Mouse (Mus musculus) heart, postnatal 25 days (tissue): Measurements from ENCODE around the gene Exoc6b. TPM values are rescaled to one million over a fixed set of nuclear protein-coding genes. Genes with fewer than 3 reads are reported as not detected.
A peak's percentile ranks its signal among the peaks of the same experiment; 100 is the strongest.

Experiments used
- DNase-seq: peaks from one replicate; pipeline ENCODE4 v3.0.0; 2022; ENCODE audit warnings: low spot score
- intact Hi-C: fragments of 180-260 bp; cut with DNase I; formaldehyde crosslinking; loops from one replicate; pipeline ENCODE4 v1.15.1; 2025
- total RNA-seq, 2 experiments: library from RNA; stranded (reverse); gene quantifications; 2 replicates each; pipeline ENCODE4 v1.2.3; 2021

Exoc6b gene
- total RNA-seq, 2 experiments from 2014 or later = 17.4 to 18.5 TPM

- no peak for DNase-seq
- intact Hi-C loops = no loop called here
Observed at GRCm38 (mm10) chr6:85013906-85014305, 55.4 kb downstream of the Exoc6b start.

- intact Hi-C loops = no loop called here
Observed at GRCm38 (mm10) chr6:85010397-85010796, 58.9 kb downstream of the Exoc6b start.

DNA sequence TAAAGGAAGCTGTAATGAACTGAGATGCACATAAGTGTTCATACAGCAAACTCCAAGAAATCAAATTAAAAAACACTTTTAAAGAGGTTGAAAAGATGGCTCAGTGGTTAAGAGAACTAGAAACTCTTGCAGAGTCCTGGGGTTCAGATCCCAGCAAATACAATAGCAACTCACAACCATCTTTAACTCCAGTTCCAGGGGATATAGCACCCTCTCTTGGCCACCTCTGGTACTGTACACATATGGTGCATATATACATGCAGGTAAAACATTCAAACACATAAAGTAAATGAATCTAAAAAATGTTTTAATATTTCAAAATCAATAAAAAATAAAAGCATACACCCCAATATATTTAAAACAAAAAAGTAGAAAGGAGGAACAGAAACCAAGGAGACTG, 73.9 kb downstream of the Exoc6b start:
- DNase-seq = no peak

More at GRCm38 (mm10) chr6:85010397-85010796, 58.9 kb downstream of the Exoc6b start:
- DNase-seq = no peak

GRCm38 (mm10) chr6:84976563-84976971, 92.7 kb downstream of the Exoc6b start:
- peak; percentile 11 for DNase-seq
- intact Hi-C loops = no loop called here

More for the DNA sequence above, 73.9 kb downstream of the Exoc6b start:
- intact Hi-C loops = no loop called here

DNA sequence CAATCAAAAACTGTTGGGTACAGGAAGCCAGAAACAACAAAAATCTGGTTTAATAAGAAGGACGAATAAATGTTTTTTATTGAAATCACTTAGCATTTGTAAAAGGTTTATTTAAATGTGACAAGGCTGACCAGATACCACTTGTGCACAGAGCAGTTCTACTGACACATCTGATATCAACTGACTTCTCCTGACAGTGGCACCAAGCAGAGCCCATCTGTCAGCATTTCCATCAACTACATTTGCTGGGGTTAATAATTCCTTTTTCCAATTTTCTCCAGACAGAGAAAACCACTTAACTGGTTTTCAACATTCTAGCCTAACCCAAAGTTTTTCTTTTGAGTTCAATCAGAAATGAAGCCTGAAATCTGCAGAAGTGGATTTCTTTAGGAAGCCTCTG, 100.8 kb downstream of the Exoc6b start:
- intact Hi-C loops = no loop called here
- no peak for DNase-seq

- no peak for DNase-seq
- intact Hi-C loops = no loop called here
Observed at GRCm38 (mm10) chr6:84964729-84965415, 104.4 kb downstream of the Exoc6b start.

GRCm38 (mm10) chr6:84963044-84963443, 106.3 kb downstream of the Exoc6b start:
- no peak for DNase-seq
- intact Hi-C loops = no loop called here

- no peak for DNase-seq
- intact Hi-C loops = no loop called here
Observed at GRCm38 (mm10) chr6:84961763-84962162, 107.5 kb downstream of the Exoc6b start.

DNA sequence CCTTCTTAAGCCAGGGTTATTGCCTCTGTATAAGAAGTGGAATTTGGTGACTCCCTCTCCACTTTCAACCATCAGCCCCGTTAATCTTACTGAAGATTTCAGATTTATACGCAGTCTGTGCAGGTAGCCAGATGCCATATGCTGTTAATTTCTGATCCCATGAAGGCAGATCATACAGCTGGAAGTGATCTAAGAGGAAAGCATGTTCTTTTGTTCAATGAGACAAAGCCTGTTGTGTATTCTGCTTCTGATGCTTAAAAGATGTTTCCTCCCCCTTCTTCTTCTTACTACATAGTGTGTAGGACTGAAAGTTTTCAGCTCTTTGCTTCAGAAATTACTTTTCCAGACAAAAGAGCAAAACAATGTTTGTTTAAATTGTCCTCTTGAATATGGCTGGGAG, 109.8 kb downstream of the Exoc6b start:
- intact Hi-C loops = no loop called here
- no peak for DNase-seq

- DNase-seq = no peak
- intact Hi-C loops = no loop called here
Observed at GRCm38 (mm10) chr6:84951621-84952020, 117.7 kb downstream of the Exoc6b start.

GRCm38 (mm10) chr6:84946569-84946968, 122.7 kb downstream of the Exoc6b start:
- no peak for DNase-seq
- intact Hi-C loops = no loop called here

- DNase-seq = no peak
- intact Hi-C loops = no loop called here
Observed at GRCm38 (mm10) chr6:84946106-84946505, 123.2 kb downstream of the Exoc6b start.

DNA sequence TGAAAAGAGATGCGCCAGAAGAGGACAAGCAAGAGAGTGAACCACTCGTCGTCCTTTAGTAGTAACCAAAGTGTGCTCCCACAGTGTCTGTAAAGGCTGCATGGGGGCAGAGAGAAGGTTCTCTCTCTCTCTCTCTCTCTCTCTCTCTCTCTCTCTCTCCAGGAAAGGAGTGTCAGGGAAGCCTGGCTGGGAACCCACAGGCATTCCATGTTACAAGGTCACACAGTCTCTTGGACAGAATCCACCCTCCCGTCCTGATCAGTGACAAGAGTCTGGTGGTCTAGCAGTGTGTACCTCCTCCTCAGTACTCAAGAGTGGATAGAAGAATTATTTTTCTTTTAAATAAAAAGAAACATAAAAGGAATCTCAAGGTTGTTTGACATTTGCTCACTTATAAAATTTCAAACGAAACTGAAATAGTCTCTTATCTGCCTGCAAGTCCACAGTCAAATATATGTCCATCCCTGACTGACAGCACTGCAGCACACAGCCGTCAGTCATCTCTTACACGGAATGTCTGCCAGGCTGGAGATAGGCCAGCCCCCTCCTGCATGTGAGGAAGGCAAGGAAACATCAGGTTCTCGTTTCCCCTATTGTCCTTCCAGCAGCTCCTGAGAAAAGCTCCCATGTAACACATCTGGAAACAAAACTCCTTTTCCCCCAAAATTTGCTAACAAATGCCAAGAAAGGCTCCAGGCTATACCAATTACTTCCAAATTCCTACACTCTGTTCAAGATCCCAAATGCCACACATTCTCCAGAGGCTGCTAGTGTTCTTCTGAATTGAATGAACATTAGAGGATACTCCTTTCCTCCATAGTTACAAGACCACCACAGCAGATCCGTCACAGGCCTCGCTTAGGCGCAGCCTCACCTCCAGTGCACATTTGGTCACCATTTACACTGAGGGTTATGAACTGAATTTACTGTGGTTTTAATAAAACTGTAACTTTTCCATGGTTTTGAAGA, 136.1 kb downstream of the Exoc6b start:
- intact Hi-C loops = no loop called here
- no peak for DNase-seq

DNA sequence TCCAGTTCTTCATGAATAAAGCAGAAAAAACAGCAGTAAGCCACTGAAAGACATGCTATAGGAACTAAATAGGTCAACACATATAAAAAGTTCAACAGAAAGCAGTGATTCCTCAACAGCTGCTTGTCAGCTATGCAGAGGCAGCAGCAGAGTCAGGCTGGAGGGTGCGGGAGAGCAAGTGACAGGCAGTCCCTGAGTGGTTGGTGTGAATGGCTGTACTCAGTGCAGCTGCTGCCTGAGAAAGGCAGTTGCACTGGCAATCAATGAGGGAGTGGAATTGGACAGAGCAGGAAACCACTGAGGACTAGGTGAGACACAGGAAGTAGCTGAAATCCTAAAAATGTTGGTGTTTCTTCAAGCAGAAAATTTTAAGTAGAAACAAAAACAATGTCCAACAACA, 138.3 kb downstream of the Exoc6b start:
- intact Hi-C loops = no loop called here
- DNase-seq = no peak

DNA sequence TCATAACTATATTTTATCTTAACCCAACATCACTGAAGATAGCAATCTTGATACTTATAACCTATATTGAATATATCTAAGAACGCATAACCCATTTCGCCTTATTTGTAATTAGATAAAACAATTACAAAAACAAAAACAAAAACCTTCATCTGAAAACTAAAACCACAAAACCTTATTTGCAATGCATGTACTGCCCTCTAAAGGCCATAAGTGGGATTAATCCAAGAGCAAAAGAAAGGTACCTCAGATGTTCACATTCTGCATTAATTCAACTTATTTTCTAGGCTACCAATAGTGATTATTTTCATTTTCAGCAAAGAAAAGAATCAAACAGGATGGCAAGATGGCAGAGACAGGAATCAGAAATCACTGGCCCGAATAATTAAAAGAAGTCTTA, 143.2 kb downstream of the Exoc6b start:
- no peak for DNase-seq
- intact Hi-C loops = loop anchor here (5.0 kb wide), 1 partner anchor 519 kb away; no protein-coding TSS in a partner anchor

DNA sequence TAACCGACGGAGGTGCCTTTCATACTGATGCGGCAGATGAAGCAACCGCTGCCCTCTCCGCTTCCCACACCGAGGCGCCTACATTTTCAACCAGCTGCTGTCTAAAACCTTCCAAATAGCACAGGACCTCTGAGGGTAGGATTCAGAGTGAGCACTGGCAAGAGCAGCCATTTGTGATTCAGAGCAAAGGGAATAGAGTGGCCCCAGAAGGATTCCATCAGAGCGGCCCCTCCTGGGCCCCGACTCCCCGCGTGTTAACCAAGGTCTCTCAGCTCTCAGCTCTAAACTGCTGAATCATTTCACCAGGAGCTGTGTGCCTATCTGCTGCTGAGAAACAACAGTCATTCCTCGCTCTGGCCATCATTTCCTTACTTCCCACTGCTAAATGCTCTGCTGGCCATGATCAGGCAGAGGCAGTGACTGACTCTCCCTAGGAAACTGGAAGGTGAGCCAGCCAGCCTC, 145.5 kb downstream of the Exoc6b start:
- peak; percentile 5 for DNase-seq
- intact Hi-C loops = no loop called here

GRCm38 (mm10) chr6:84916291-84916690, 153.0 kb downstream of the Exoc6b start:
- intact Hi-C loops = loop anchor here (2.0 to 10.0 kb wide), 4 partner anchors 101 to 819 kb away; no protein-coding TSS in a partner anchor
- no peak for DNase-seq

- no peak for DNase-seq
- intact Hi-C loops = loop anchor here (5.0 to 10.0 kb wide), 5 partner anchors 178 to 835 kb away; partner anchors contain the start of gene Cyp26b1
Observed at GRCm38 (mm10) chr6:84912434-84912833, 156.9 kb downstream of the Exoc6b start.

DNA sequence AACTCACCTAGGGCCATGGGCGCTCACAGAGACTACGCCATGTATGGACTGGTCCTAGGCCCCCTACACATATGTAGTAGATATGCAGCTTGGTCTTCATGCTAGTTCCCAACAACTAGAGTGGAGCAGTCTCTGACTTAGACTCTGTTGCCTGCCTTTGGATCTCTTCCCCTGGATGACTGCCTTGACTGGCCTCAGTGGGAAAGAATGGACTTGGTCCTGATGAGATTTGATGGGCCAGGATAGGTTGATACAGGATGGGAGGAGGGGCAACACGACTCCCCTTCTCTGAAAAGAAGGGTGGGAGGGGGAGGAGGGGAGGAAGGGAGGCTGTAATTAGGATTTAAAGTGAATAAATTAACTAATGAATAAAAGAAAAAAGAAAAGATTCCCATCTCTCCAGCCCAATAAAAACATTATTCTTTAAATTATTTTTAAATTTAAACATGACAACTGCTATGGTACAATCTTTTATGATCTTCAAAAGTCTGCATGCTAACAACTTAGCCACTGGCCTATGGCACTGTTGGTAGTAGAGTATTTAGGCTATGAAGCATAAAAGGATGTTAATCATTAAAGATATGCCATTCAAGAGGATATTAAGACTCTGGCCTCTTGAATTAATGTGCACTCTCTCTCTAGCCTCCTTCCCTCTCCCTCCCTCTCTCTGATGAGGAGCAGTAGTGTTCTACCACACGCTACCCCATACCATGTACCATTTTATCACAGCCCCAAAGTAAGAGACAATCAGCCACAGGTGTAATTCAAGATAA, 170.1 kb downstream of the Exoc6b start:
- intact Hi-C loops = no loop called here
- no peak for DNase-seq

DNA sequence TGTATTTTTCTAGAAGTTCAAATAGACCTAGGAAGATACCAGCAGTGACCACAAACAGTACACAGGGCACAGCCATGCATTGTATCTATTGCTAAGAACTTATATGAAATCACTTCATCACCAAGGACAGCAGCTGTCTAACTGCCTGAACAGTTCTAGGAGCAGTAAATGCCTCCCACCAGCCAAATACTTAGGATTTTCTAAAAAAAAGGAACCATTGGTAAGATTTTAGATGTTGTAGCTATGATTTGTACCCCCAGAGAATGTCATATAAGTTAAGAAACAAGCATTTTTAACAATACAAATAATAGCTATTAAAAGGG, 175.6 kb downstream of the Exoc6b start:
- no peak for DNase-seq
- intact Hi-C loops = loop anchor here (5.0 kb wide), 1 partner anchor 256 kb away; no protein-coding TSS in a partner anchor
